Mouse (Mus musculus) stomach, embryonic 14.5 days (tissue): Measurements from ENCODE around the gene Fermt1. TPM values are rescaled to one million over a fixed set of nuclear protein-coding genes. Genes with fewer than 3 reads are reported as not detected.

Experiments
- ATAC-seq: fragments of 200-750 bp; cut with Nextera tagmentation; 2 replicates; pipeline ENCODE4 v1.8.0; 2017; ENCODE audit warnings: low read depth, moderate TSS enrichment; ENCODE audit not compliant: insufficient number of reproducible peaks, insufficient read depth, low FRiP score
- H3K27ac ChIP-seq: fragments of 300-500 bp; sonication (generic); 2 replicates; pipeline ENCODE4 v1.5.1; 2014; ENCODE audit warnings: mild to moderate bottlenecking, low read length, moderate library complexity, mixed read lengths
- H3K27me3 ChIP-seq: fragments of 300-500 bp; sonication (generic); 2 replicates; pipeline ENCODE4 v1.6.1; 2014; ENCODE audit warnings: low read length, control low read depth, mixed read lengths; ENCODE audit not compliant: control insufficient read depth, insufficient read depth
- H3K36me3 ChIP-seq: fragments of 300-500 bp; sonication (generic); 2 replicates; pipeline ENCODE4 v1.6.1; 2014; ENCODE audit warnings: mild to moderate bottlenecking, control low read depth, low read length, moderate library complexity, mixed read lengths; ENCODE audit not compliant: control insufficient read depth, insufficient read depth
- H3K4me1 ChIP-seq: fragments of 300-500 bp; sonication (generic); 2 replicates; pipeline ENCODE4 v1.6.1; 2014; ENCODE audit warnings: low read length, control low read depth, mixed read lengths; ENCODE audit not compliant: control insufficient read depth, insufficient read depth
- H3K4me2 ChIP-seq: fragments of 300-500 bp; sonication (generic); replicated peaks from 2 replicates; pipeline ENCODE4 v1.6.1; 2014; ENCODE audit warnings: low read depth, low read length, control low read depth
- H3K4me3 ChIP-seq: fragments of 300-500 bp; sonication (generic); 2 replicates; pipeline ENCODE4 v1.5.1; 2014; ENCODE audit warnings: low read depth, low read length, control low read depth
- H3K9ac ChIP-seq: fragments of 300-500 bp; sonication (generic); replicated peaks from 2 replicates; pipeline ENCODE4 v1.6.1; 2014; ENCODE audit warnings: low read depth, mild to moderate bottlenecking, control low read depth, low read length, moderate library complexity, mixed read lengths
- H3K9me3 ChIP-seq: fragments of 300-500 bp; sonication (generic); 2 replicates; pipeline ENCODE4 v1.6.1; 2016; ENCODE audit warnings: low read depth, low read length, control low read depth; ENCODE audit not compliant: control insufficient read depth
- WGBS: fragments of 180-500 bp; shearing (Covaris S2); extraction: QIAGEN DNeasy Blood & Tissue Kit; methylation state at CpG from one replicate; pipeline ENCODE4 v1.1.7; 2014; 5-methylcytosine and 5-hydroxymethylcytosine counted together
- polyA plus RNA-seq: library from polyadenylated mRNA; unstranded; fragments of >200 nt; fragmentation: Nextera tagmentation; extraction: Ambion mirVana; gene quantifications from 2 replicates; pipeline ENCODE4 v1.2.1, GENCODE M21; 2014

Fermt1 gene
- polyA plus RNA-seq, 1 experiment from 2014 or later, result 55.8 TPM

DNA sequence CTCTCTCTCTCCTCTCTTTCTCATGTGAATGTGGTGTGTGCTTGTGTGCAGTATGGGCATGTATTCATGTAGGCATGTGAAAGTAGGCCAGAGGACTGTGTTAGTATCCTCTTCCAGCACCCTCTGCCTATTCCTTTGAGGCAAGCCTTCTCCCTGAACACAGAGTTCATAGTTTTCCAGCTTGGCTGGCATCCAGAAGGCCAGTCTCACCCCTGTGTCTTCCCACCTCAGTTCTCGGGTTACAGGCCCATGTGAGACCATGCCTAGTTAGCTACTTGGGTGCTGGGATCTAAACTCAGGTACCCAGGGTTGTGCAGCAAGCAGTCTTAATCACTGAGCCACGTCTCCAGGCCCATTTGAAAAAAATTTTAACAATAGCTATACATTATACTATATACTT is 17.8 kb downstream of the Fermt1 start:
- no peak overlapping the region for H3K4me2 ChIP-seq
- 53% methylated on average over 2 of the region's 2 CpGs for WGBS
- ATAC-seq, result no peak

DNA sequence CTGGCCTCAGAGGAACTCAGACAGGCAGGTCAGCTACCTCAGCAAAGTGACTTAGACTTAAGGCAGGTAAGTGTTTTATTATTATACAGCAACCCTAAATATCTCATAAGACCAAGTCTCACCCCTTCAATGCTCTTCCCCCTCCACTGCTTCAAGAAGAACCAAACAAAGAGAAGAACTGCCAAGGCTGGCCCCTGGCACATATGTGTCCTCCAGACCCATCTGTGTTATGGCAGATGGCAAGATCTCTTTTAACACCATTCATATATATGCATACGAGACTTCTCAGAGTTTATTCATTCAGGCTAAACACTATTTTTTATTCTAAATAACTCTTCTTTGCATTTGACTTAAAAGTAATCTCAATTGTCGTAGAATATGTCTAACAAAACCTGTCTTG is 18.4 kb downstream of the Fermt1 start:
- Histone ChIP-seq H3K27me3 (no peaks in the 10 kb centered on the region), H3K36me3 (no peaks in the 10 kb centered on the region), H3K27ac (no peak overlapping the region), H3K9me3 (no peaks in the 10 kb centered on the region; the same call in 1 of the 2 replicates), H3K4me2 (no peak overlapping the region), H3K4me3 (no peak overlapping the region), H3K9ac (no peak overlapping the region), H3K4me1 (no peaks in the 10 kb centered on the region)
- 71% methylated on average over 2 of the region's 2 CpGs for WGBS
- no peak for ATAC-seq

More for the DNA sequence above, 17.8 kb downstream of the Fermt1 start:
- H3K36me3 ChIP-seq, result no peaks in the 10 kb centered on the region
- no peak overlapping the region for H3K9ac ChIP-seq
- H3K27ac ChIP-seq, result no peak overlapping the region
- H3K27me3 ChIP-seq, result no peaks in the 10 kb centered on the region
- H3K4me3 ChIP-seq, result no peak overlapping the region
- no peaks in the 10 kb centered on the region; the same call in 1 of the 2 replicates for H3K9me3 ChIP-seq
- no peaks in the 10 kb centered on the region for H3K4me1 ChIP-seq

DNA sequence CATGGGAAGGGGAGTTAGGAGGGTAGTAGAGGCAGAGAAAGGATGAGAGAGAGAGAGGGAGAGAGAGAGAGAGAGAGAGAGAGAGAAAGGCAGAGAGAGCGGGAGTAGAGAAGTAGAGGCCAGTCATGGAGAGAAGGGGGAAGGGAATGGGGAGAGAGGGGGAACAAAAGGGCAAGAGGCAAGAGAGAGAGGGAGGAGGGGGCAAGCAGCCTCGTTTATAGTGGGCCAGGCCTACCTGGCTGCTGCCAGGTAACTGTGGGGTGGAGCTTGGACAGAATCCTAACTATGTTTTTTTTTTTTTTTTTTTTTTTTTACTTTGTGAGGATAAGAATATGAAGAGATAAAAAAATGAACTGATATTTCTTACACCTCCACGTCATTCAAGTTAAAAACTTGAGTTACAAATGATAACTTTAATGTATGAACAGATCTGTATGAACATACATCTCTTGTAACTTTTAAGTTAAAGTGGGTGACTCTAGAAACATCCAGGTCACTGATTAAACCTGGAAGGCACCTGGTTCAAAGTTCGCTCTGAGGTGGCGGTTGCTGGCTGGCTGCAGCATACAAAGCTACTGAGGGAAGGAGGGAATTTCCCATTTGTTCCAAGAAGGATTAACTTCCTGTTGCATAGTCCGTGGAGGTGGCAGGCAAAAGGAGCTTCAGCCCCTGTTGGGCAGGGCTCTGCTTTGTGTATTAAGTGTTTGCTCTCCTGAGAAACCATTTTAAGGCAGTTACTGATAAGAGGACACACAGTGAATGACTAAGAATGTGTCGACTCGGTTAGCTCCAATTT is 22.2 kb downstream of the Fermt1 start:
- H3K4me1 ChIP-seq, result no peaks in the 10 kb centered on the region
- no peaks in the 10 kb centered on the region for H3K36me3 ChIP-seq
- 37% methylated on average over 8 of the region's 8 CpGs for WGBS
- H3K4me3 ChIP-seq, result no peak overlapping the region
- no peaks in the 10 kb centered on the region for H3K9me3 ChIP-seq
- no peaks in the 10 kb centered on the region for H3K27me3 ChIP-seq
- peak overlapping the region; percentile 78 for H3K27ac ChIP-seq
- peak; percentile 93 for ATAC-seq
- no peak overlapping the region for H3K9ac ChIP-seq
- H3K4me2 ChIP-seq, result no peak overlapping the region

DNA sequence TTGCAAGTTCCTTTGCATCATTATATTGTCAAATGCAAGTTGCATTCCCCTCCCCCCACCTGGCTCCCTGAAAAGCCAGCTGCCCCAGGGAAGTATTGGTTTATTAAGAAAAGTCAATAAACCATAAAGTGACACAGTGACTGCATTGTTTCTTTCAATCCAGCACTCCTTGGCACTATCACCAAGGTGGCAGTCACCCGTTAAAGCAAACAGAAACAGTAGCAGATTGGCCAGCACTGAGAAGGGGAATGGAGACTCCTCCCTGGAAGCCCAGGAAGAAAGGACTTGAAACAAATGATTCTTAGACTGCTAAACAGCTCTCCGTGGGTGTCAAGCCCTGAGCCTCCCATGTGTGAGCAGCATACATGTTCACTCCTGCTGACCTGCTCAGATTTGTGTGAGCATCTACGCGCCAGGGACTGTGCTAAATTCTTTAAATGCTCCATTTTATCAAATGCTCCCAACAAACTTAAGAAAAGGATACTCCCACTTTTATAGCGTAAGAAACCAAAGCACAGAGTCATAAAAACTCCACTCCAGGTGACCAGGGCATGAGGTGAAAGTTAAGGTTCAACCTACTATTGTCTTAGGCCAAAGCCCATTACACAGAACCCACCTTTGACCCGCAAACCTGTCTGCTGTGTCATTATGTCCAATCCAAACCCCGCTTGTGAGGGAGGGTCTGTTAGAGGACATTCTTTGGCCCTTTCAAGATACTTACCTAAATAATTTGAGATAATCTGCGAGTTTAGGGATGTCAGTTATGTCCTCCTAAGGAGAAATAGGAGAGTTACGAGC is 23.4 kb downstream of the Fermt1 start:
- peak overlapping the region; percentile 78 for H3K27ac ChIP-seq
- no peaks in the 10 kb centered on the region for H3K4me1 ChIP-seq
- H3K9ac ChIP-seq, result no peak overlapping the region
- no peaks in the 10 kb centered on the region for H3K9me3 ChIP-seq
- no peaks in the 10 kb centered on the region for H3K27me3 ChIP-seq
- ATAC-seq, result peak; percentile 82
- no peak overlapping the region for H3K4me2 ChIP-seq
- H3K4me3 ChIP-seq, result no peak overlapping the region
- no peaks in the 10 kb centered on the region for H3K36me3 ChIP-seq
- 61% methylated on average over 9 of the region's 9 CpGs for WGBS

DNA sequence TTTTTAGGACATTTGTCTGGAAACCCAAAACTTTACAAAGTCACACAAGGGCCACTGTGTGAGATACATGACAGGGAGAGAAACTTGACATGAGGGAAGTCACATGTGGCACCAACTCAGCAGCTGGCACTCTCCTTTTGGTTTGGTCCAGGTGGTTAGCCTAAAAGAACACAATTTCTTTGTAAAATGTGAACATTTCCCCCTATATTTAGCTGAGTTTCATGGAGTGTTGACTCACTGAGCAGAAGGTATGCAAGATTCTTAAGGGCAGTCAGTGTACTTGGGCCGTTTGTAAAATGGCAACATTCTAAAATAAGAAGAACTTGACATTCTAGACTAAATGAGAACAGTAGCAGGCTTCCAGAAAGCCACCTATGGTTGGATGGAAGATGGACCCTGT is 30.9 kb downstream of the Fermt1 start:
- H3K9ac ChIP-seq, result no peak overlapping the region
- H3K27me3 ChIP-seq, result no peaks in the 10 kb centered on the region
- H3K9me3 ChIP-seq, result no peaks in the 10 kb centered on the region
- H3K4me3 ChIP-seq, result no peak overlapping the region
- no peak for ATAC-seq
- H3K4me1 ChIP-seq, result no peaks in the 10 kb centered on the region
- no peak overlapping the region for H3K27ac ChIP-seq
- H3K36me3 ChIP-seq, result no peaks in the 10 kb centered on the region
- H3K4me2 ChIP-seq, result no peak overlapping the region
- WGBS, result 63% methylated on average over 1 of the region's 1 CpGs

DNA sequence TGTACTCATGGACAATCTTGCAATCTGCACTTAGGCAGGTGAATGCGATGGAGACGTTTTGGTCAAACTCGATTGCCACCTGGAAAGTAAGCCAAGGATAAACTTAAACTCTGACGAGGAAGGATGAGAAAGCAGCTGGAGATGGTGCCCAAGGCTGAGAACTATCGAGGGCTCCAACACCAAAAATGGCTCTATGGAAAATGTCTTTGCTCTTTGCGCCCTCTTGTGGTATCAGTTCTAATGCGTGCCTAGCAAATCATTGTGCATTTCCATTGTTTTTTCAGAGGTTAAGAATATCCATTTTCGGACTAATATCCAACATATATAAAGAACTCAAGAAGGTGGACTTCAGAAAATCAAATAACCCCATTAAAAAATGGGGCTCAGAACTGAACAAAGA is 38.9 kb downstream of the Fermt1 start:
- Histone ChIP-seq H3K27me3 (no peaks in the 10 kb centered on the region), H3K9me3 (no peaks in the 10 kb centered on the region), H3K4me2 (no peak overlapping the region), H3K4me3 (no peak overlapping the region), H3K9ac (no peak overlapping the region), H3K27ac (no peak overlapping the region), H3K4me1 (no peaks in the 10 kb centered on the region), H3K36me3 (no peaks in the 10 kb centered on the region)
- ATAC-seq, result no peak
- 31% methylated on average over 8 of the region's 8 CpGs for WGBS

DNA sequence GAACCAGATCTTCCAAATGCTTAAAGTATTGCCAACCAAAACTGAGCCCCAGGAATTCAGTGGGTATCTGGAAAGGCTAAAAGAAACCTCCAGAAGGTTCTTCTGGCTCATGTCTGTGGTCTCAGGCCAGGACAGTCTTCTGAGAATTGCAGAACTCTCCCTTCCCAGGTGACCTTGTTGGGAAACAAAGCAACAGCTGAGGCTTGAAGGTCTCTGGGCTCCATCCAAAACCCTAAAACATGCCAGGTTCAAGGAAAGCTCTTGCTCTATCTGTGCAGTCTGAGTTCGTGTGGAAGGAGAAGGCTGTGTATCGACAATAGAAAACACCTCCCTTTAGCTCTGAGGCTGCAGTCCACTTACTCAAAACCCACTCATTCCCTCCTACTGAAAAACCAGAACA is 40.7 kb downstream of the Fermt1 start:
- no peaks in the 10 kb centered on the region for H3K9me3 ChIP-seq
- 70% methylated on average over 2 of the region's 2 CpGs for WGBS
- no peak overlapping the region for H3K4me3 ChIP-seq
- H3K4me1 ChIP-seq, result no peaks in the 10 kb centered on the region
- no peak overlapping the region for H3K9ac ChIP-seq
- no peak overlapping the region for H3K4me2 ChIP-seq
- H3K27me3 ChIP-seq, result no peaks in the 10 kb centered on the region
- H3K36me3 ChIP-seq, result no peaks in the 10 kb centered on the region
- no peak overlapping the region for H3K27ac ChIP-seq
- no peak for ATAC-seq

DNA sequence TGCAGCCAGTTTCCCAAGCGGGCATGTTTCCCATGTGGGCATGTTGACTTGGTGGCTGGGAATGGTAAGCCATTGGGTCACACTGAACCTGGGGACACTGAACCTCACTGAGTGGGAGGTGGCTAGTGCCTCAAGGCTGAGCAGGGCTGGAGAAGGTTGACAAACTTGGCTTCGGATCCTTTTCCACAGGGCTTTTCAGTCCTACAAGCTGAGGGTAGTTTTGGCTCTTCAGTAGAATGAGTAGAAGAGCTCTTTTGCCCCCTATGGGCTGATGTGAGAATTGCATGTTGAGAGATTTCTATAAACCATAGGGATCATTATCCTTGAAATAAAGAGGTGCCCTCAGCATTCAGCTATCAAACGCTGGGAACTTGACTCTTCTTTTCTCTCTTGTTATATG is 42.2 kb downstream of the Fermt1 start:
- no peaks in the 10 kb centered on the region for H3K36me3 ChIP-seq
- no peak overlapping the region for H3K4me2 ChIP-seq
- ATAC-seq, result peak; percentile 56; the same call in 1 of the 2 replicates
- 36% methylated on average over 3 of the region's 3 CpGs for WGBS
- H3K27me3 ChIP-seq, result no peaks in the 10 kb centered on the region
- H3K9ac ChIP-seq, result no peak overlapping the region
- no peak overlapping the region for H3K27ac ChIP-seq
- H3K9me3 ChIP-seq, result no peaks in the 10 kb centered on the region
- H3K4me1 ChIP-seq, result no peaks in the 10 kb centered on the region
- no peak overlapping the region for H3K4me3 ChIP-seq
